Mouse (Mus musculus): ENCODE results near the gene Gipc3. TPM values are rescaled to one million over a fixed set of nuclear protein-coding genes. Genes with fewer than 3 reads are reported as not detected.

Gene Gipc3
- polyA plus RNA-seq, 1 experiment from 2014 or later = 0.05 TPM

DNA sequence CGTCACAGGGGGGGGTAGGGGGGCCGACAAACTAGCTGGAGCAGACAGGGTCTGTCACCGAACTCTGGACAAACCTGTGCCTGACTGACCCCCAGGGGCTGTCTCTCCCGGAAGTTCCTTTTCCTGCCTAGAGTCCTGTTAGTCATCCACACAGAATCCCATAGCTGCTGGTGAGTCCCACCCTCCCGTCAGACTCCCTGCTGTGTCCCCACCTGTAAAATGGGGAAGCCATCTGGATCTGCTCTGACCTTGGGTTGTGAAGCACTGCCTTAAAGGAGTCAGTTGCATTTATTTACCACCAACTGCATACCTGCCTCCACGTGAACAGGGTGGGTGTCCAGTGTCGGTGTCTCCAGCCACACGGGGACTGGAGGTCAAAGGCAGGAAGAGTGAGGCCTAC, 48.6 kb downstream of the Gipc3 start:
- Histone ChIP-seq H3K9me3 (replicated peaks; ENCODE audit: control insufficient read depth, low read length) (no peaks in the 10 kb centered on the region), H3K27me3 (ENCODE audit: control insufficient read depth, insufficient read depth, low read length) (no peaks in the 10 kb centered on the region), H3K4me1 (ENCODE audit: control insufficient read depth, insufficient read depth, low read length) (peaks cover 36% of the 10 kb centered on the region), H3K9ac (ENCODE audit: low read length) (peak overlapping the region; percentile 86), H3K36me3 (ENCODE audit: control insufficient read depth, insufficient read depth, low read length) (no peaks in the 10 kb centered on the region), H3K4me2 (ENCODE audit: low read depth, low read length) (peak overlapping the region; percentile 97), H3K4me3 (replicated peaks; ENCODE audit: low read length) (peak overlapping the region; percentile 91), H3K27ac (ENCODE audit: low read length) (no peak overlapping the region)
- WGBS = 48% methylated on average over 8 of the region's 8 CpGs
- ATAC-seq (ENCODE audit: insufficient read depth, low FRiP score) = no peak

DNA sequence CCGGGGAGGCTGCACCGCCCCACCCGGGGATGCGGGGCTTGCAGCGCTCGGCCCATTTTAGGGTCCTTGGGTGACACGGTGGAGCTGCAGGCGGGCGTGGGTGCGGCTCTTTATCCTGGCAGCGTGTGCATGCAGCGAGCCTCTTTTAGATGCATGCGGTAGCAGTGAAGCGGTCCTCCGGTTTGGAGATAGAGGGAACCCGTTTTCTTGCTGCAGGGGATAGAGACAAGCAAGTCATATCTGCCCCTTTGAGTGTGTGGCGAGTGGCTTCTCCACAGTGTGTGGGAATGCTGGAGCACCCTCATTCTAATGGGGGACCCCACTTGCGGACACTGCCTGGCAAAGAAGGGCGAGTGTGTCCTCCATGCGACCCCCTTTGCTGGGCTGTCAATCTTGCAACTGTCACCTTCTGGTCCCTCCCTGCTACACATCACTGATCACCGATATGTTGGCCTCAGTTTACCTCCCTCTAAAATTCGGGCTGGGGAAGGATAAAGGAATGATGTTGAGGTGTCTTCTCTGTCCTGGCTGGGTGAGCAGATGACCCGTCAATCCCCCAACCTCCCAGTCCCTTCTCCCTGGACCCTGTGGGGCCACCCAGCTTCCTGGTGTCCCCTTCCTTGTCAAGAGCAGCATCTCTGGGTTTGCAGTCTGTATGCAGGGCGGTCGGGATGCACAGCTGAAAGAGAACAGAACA, 49.6 kb downstream of the Gipc3 start:
- Histone ChIP-seq H3K4me3 (replicated peaks; ENCODE audit: low read length) (peak overlapping the region; percentile 91), H3K4me2 (ENCODE audit: low read depth, low read length) (peak overlapping the region; percentile 97), H3K36me3 (ENCODE audit: control insufficient read depth, insufficient read depth, low read length) (no peaks in the 10 kb centered on the region), H3K9ac (ENCODE audit: low read length) (peak overlapping the region; percentile 86), H3K27ac (ENCODE audit: low read length) (peak overlapping the region; percentile 87), H3K4me1 (ENCODE audit: control insufficient read depth, insufficient read depth, low read length) (peaks cover 36% of the 10 kb centered on the region), H3K27me3 (ENCODE audit: control insufficient read depth, insufficient read depth, low read length) (no peaks in the 10 kb centered on the region), H3K9me3 (replicated peaks; ENCODE audit: control insufficient read depth, low read length) (no peaks in the 10 kb centered on the region)
- 3% methylated on average over 25 of the region's 25 CpGs for WGBS
- no peak for ATAC-seq (ENCODE audit: insufficient read depth, low FRiP score)

- no peaks in the 10 kb centered on the region for H3K9me3 ChIP-seq (replicated peaks; ENCODE audit: control insufficient read depth, low read length)
- H3K27ac ChIP-seq (ENCODE audit: low read length) = peak within 1 kb of the TSS; percentile 94
- no peaks in the 10 kb centered on the region for H3K36me3 ChIP-seq (ENCODE audit: control insufficient read depth, insufficient read depth, low read length)
- peak; percentile 92 for ATAC-seq (ENCODE audit: insufficient read depth, low FRiP score)
- peak within 1 kb of the TSS; percentile 86 for H3K9ac ChIP-seq (ENCODE audit: low read length)
- WGBS = 1% methylated on average over 77 of the region's 80 CpGs
- H3K4me2 ChIP-seq (ENCODE audit: low read depth, low read length) = peak within 1 kb of the TSS; percentile 97
- no peaks in the 10 kb centered on the region for H3K27me3 ChIP-seq (ENCODE audit: control insufficient read depth, insufficient read depth, low read length)
- H3K4me1 ChIP-seq (ENCODE audit: control insufficient read depth, insufficient read depth, low read length) = peaks cover 42% of the 10 kb centered on the region
- H3K4me3 ChIP-seq (replicated peaks; ENCODE audit: low read length) = peak within 1 kb of the TSS; percentile 91
These were observed 50.3 kb downstream of the Gipc3 start, which contains the start of gene Pip5k1c for GRCm38 (mm10) chr10:81292554-81293333. Gene Pip5k1c (plus strand): TSS chr10:81292963.

- ATAC-seq (ENCODE audit: insufficient read depth, low FRiP score) = no peak
- H3K4me2 ChIP-seq (ENCODE audit: low read depth, low read length) = peak within 1 kb of the TSS; percentile 45
- H3K27me3 ChIP-seq (ENCODE audit: control insufficient read depth, insufficient read depth, low read length) = no peaks in the 10 kb centered on the region
- peak within 1 kb of the TSS; percentile 66 for H3K9ac ChIP-seq (ENCODE audit: low read length)
- 58% methylated on average over 9 of the region's 9 CpGs for WGBS
- H3K4me1 ChIP-seq (ENCODE audit: control insufficient read depth, insufficient read depth, low read length) = peaks cover 37% of the 10 kb centered on the region
- H3K4me3 ChIP-seq (replicated peaks; ENCODE audit: low read length) = peak within 1 kb of the TSS; percentile 47
- no peaks in the 10 kb centered on the region for H3K9me3 ChIP-seq (replicated peaks; ENCODE audit: control insufficient read depth, low read length)
- H3K36me3 ChIP-seq (ENCODE audit: control insufficient read depth, insufficient read depth, low read length) = no peaks in the 10 kb centered on the region
- peak within 1 kb of the TSS; percentile 94 for H3K27ac ChIP-seq (ENCODE audit: low read length)
These were observed 51.5 kb downstream of the Gipc3 start, which contains the start of gene Tjp3 for GRCm38 (mm10) chr10:81291511-81292104. Gene Tjp3 (minus strand): TSS chr10:81291581.

DNA sequence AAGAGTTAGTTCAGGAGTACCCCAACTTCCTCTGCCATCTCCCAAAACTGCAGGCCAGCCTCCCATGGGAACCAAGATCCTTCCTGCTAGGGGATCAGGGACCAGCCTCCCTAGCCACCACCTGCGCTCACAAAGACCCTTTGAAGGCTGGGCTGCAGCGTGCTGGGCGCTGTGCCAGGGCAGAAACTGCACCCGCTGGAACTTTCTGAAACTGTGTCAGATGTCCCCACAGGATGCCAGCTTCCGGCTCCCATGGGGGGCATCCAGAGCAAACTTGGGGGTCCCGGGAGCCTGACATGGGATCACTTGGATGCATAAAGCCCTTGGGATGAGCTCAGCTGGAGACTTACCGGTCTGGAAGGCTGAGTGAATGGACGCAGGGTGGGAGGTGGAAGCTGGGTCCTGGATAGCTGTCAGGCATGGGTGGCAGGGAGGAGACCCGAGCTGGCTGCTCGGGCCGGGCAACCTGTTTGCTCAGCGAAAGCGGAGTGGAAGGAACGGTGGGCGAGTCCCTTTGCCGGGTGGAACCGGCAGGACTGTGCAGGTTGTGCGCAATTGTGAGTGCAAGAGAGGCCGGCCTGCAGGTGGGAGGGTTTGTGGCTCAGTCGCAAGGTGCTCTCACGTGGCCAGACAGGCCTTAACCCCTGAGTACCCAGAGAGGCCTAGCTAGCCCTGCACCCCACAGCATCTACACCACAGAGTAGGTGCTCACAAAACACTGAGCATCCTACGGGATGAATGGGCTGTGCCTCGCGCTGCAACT, 52.2 kb downstream of the Gipc3 start:
- Histone ChIP-seq H3K9ac (ENCODE audit: low read length) (peak overlapping the region; percentile 66), H3K27me3 (ENCODE audit: control insufficient read depth, insufficient read depth, low read length) (no peaks in the 10 kb centered on the region), H3K36me3 (ENCODE audit: control insufficient read depth, insufficient read depth, low read length) (no peaks in the 10 kb centered on the region), H3K4me2 (ENCODE audit: low read depth, low read length) (peak overlapping the region; percentile 45), H3K4me1 (ENCODE audit: control insufficient read depth, insufficient read depth, low read length) (peaks cover 40% of the 10 kb centered on the region), H3K9me3 (replicated peaks; ENCODE audit: control insufficient read depth, low read length) (no peaks in the 10 kb centered on the region), H3K27ac (ENCODE audit: low read length) (peak overlapping the region; percentile 94), H3K4me3 (replicated peaks; ENCODE audit: low read length) (peak overlapping the region; percentile 47)
- ATAC-seq (ENCODE audit: insufficient read depth, low FRiP score) = peak; percentile 15; the same call in 1 of the 2 replicates
- 15% methylated on average over 24 of the region's 24 CpGs for WGBS

GRCm38 (mm10) chr10:81289811-81290210, 53.3 kb downstream of the Gipc3 start:
- Histone ChIP-seq H3K36me3 (ENCODE audit: control insufficient read depth, insufficient read depth, low read length) (no peaks in the 10 kb centered on the region), H3K4me1 (ENCODE audit: control insufficient read depth, insufficient read depth, low read length) (peaks cover 40% of the 10 kb centered on the region), H3K9ac (ENCODE audit: low read length) (peak overlapping the region; percentile 66), H3K9me3 (replicated peaks; ENCODE audit: control insufficient read depth, low read length) (no peaks in the 10 kb centered on the region), H3K4me2 (ENCODE audit: low read depth, low read length) (peak overlapping the region; percentile 45), H3K27me3 (ENCODE audit: control insufficient read depth, insufficient read depth, low read length) (peaks cover 7% of the 10 kb centered on the region), H3K4me3 (replicated peaks; ENCODE audit: low read length) (peak overlapping the region; percentile 47), H3K27ac (ENCODE audit: low read length) (peak overlapping the region; percentile 94)
- no peak for ATAC-seq (ENCODE audit: insufficient read depth, low FRiP score)
- 41% methylated on average over 14 of the region's 14 CpGs for WGBS

GRCm38 (mm10) chr10:81289278-81289677, 53.8 kb downstream of the Gipc3 start:
- H3K4me3 ChIP-seq (replicated peaks; ENCODE audit: low read length) = peak overlapping the region; percentile 47
- ATAC-seq (ENCODE audit: insufficient read depth, low FRiP score) = no peak
- no peaks in the 10 kb centered on the region for H3K36me3 ChIP-seq (ENCODE audit: control insufficient read depth, insufficient read depth, low read length)
- peaks cover 39% of the 10 kb centered on the region for H3K4me1 ChIP-seq (ENCODE audit: control insufficient read depth, insufficient read depth, low read length)
- peak overlapping the region; percentile 94 for H3K27ac ChIP-seq (ENCODE audit: low read length)
- H3K9me3 ChIP-seq (replicated peaks; ENCODE audit: control insufficient read depth, low read length) = no peaks in the 10 kb centered on the region
- H3K9ac ChIP-seq (ENCODE audit: low read length) = peak overlapping the region; percentile 66
- WGBS = under 1% methylated on average over 7 of the region's 7 CpGs
- peaks cover 12% of the 10 kb centered on the region for H3K27me3 ChIP-seq (ENCODE audit: control insufficient read depth, insufficient read depth, low read length)
- H3K4me2 ChIP-seq (ENCODE audit: low read depth, low read length) = peak overlapping the region; percentile 45

DNA sequence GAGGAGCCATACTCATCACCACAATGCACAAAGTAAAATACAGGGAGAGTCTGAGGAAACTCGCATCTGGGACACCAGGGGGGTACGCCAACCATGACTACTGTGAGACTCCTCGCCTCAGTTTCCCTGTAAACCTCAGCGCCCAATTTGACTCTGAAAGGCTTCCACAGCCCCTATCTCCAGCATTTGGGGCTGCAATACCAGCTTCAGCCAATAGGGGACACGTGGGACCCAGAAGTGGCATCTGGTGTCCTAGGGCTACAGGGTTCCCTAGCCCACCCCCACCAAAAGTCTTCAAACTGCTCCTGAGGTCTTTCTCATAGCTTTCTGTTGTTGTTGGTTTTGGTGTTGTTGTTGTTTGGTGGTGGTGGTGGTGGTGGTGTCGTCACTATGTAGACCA, 54.5 kb downstream of the Gipc3 start:
- peaks cover 36% of the 10 kb centered on the region for H3K4me1 ChIP-seq (ENCODE audit: control insufficient read depth, insufficient read depth, low read length)
- H3K4me3 ChIP-seq (replicated peaks; ENCODE audit: low read length) = no peak overlapping the region
- H3K9me3 ChIP-seq (replicated peaks; ENCODE audit: control insufficient read depth, low read length) = no peaks in the 10 kb centered on the region
- H3K9ac ChIP-seq (ENCODE audit: low read length) = no peak overlapping the region
- no peaks in the 10 kb centered on the region for H3K36me3 ChIP-seq (ENCODE audit: control insufficient read depth, insufficient read depth, low read length)
- peaks cover 14% of the 10 kb centered on the region for H3K27me3 ChIP-seq (ENCODE audit: control insufficient read depth, insufficient read depth, low read length)
- no peak for ATAC-seq (ENCODE audit: insufficient read depth, low FRiP score)
- H3K4me2 ChIP-seq (ENCODE audit: low read depth, low read length) = peak overlapping the region; percentile 25; the same call in 1 of the 2 replicates
- H3K27ac ChIP-seq (ENCODE audit: low read length) = no peak overlapping the region
- 30% methylated on average over 6 of the region's 6 CpGs for WGBS

Data from stomach, embryonic 16.5 days (tissue).